Mouse (Mus musculus) heart, embryonic 16.5 days (tissue): ENCODE measurements at regions not wholly inside any gene's neighbourhood (a gene's known extent, or its start where the extent isn't known, plus 50 kb on each side); places are given as distances from the start of the nearest gene placed in this dataset.
A peak's percentile ranks its signal among the peaks of the same experiment; 100 is the strongest.

Source experiments
- ATAC-seq: fragments of 200-750 bp; cut with Nextera tagmentation; replicated peaks from 2 replicates; pipeline ENCODE4 v1.8.0; 2017; ENCODE audit warnings: moderate number of reproducible peaks; ENCODE audit not compliant: insufficient read depth, low FRiP score; ENCODE audit errors: extremely low read depth
- H3K27ac ChIP-seq: fragments of 300-500 bp; sonication (generic); 2 replicates; pipeline ENCODE4 v1.5.1; 2014; ENCODE audit warnings: mild to moderate bottlenecking, low read length, control low read depth, moderate library complexity
- H3K27me3 ChIP-seq: fragments of 300-500 bp; sonication (generic); 2 replicates; pipeline ENCODE4 v1.6.1; 2014; ENCODE audit warnings: low read length, mixed read lengths; ENCODE audit not compliant: control insufficient read depth, insufficient read depth
- H3K36me3 ChIP-seq: fragments of 300-500 bp; sonication (generic); 2 replicates; pipeline ENCODE4 v1.6.1; 2014; ENCODE audit not compliant: control insufficient read depth, insufficient read depth
- H3K4me1 ChIP-seq: fragments of 300-500 bp; sonication (generic); 2 replicates; pipeline ENCODE4 v1.6.1; 2014; ENCODE audit warnings: low read length, mixed read lengths; ENCODE audit not compliant: control insufficient read depth, insufficient read depth
- H3K4me2 ChIP-seq: fragments of 300-500 bp; sonication (generic); 2 replicates; pipeline ENCODE4 v1.6.1; 2014; ENCODE audit warnings: low read depth, mild to moderate bottlenecking, control low read depth, low read length
- H3K4me3 ChIP-seq: fragments of 300-500 bp; sonication (generic); 2 replicates; pipeline ENCODE4 v1.5.1; 2014; ENCODE audit warnings: mild to moderate bottlenecking, control low read depth, low read length
- H3K9ac ChIP-seq: fragments of 300-500 bp; sonication (generic); 2 replicates; pipeline ENCODE4 v1.6.1; 2014; ENCODE audit warnings: low read length, control low read depth
- H3K9me3 ChIP-seq: fragments of 300-500 bp; sonication (generic); replicated peaks from 2 replicates; pipeline ENCODE4 v1.6.1; 2016; ENCODE audit warnings: low read length; ENCODE audit not compliant: control insufficient read depth
- WGBS: fragments of 180-500 bp; shearing (Covaris S2); extraction: QIAGEN DNeasy Blood & Tissue Kit; methylation state at CpG from one replicate; pipeline ENCODE4 v1.1.7; 2014; 5-methylcytosine and 5-hydroxymethylcytosine counted together

DNA sequence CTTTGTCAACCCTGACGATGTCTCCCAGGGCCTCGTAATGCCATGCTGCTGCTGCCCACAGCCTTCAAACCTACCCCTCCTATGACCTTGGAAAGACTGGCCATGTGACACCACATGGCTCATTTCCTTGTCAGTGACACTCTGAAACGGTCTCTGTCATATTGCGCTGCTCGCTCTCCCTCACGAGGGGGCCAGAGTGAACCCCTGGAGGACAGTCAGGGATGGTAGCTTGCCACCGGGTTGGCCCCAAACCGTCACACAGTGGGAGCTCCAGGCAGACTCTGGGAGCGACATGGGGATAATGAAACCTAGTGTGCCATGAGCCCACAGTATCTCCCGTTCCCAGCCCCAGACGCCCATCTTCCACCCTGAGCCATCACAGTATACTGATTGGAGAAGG is 188.8 kb downstream of the Bmp7 start:
- Histone ChIP-seq H3K4me1 (no peaks in the 10 kb centered on the region), H3K36me3 (no peaks in the 10 kb centered on the region), H3K27ac (no peak overlapping the region), H3K9me3 (no peaks in the 10 kb centered on the region), H3K9ac (no peak overlapping the region), H3K27me3 (peaks cover 20% of the 10 kb centered on the region), H3K4me2 (no peak overlapping the region), H3K4me3 (no peak overlapping the region)
- WGBS, result 79% methylated on average over 11 of the region's 11 CpGs
- ATAC-seq, result no peak

DNA sequence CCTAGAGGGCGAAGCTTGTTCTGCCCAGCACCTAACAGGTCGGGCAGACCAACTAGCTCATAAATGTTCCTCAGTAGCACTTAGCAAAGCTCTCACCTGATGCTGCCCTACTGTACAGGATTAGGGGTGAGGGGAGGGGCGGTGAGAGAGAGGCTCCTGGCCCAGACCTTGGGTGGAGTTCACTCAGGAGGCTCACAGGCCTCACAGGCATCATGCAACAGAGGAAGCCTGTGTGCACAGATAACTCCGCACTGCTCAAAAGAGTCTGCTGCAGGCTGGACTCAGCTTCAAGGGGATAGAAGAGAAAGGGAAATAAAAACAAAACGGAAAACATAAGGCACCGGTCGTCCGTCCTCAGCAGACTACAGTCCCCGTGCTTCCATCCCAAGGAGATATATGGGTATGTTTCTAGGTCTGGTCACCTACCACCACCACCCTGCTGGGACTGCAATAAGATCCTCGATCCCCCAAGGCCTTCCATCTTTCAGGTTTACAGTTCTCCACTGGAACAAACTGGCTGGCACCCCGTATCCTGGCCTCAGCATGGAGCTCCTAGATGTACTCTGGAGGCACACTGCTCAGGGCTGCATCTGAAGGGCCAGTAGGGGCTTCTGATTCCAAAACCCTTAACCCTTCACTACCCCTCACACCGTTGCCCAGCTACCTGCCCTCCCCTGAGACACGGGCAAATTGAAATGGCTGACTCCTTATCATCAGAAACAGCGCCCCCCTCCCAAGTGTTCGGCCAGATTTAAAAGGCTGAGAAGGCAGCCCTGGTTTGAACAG is 184.2 kb downstream of the Bmp7 start:
- H3K4me3 ChIP-seq, result no peak overlapping the region
- WGBS, result 54% methylated on average over 15 of the region's 15 CpGs
- peaks cover 45% of the 10 kb centered on the region for H3K27me3 ChIP-seq

GRCm38 (mm10) chr2:172756472-172756860 is 183.7 kb downstream of the Bmp7 start:
- H3K9ac ChIP-seq, result no peak overlapping the region
- no peaks in the 10 kb centered on the region for H3K4me1 ChIP-seq
- 26% methylated on average over 8 of the region's 8 CpGs for WGBS
- H3K27me3 ChIP-seq, result peaks cover 45% of the 10 kb centered on the region
- no peaks in the 10 kb centered on the region for H3K36me3 ChIP-seq
- H3K9me3 ChIP-seq, result no peaks in the 10 kb centered on the region
- no peak overlapping the region for H3K4me2 ChIP-seq
- H3K4me3 ChIP-seq, result no peak overlapping the region
- ATAC-seq, result no peak
- no peak overlapping the region for H3K27ac ChIP-seq

More for the DNA sequence above, 184.2 kb downstream of the Bmp7 start:
- Histone ChIP-seq H3K9ac (no peak overlapping the region), H3K4me1 (no peaks in the 10 kb centered on the region), H3K27ac (no peak overlapping the region), H3K4me2 (no peak overlapping the region), H3K36me3 (no peaks in the 10 kb centered on the region), H3K9me3 (no peaks in the 10 kb centered on the region)
- no peak for ATAC-seq

DNA sequence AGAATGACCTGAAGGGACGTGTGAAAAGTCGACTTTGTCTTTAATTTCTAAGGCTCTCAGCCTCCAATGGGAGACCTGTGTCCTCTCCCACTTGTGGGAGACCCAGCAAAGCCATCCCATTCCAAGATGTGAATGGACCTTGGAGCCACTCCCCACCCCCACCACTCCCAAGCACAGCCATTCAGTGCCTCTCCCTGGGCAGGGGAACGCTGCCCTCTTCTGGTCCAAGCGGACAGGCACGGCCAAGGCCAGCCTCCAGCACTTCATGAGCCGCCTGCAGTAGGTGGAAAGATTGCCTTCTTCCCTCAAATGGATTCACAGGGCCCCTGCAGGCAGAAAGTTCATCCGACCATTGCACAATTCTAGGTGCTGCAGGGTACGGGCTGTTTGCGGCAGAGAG is 181.6 kb downstream of the Bmp7 start:
- Histone ChIP-seq H3K36me3 (no peaks in the 10 kb centered on the region), H3K9ac (no peak overlapping the region), H3K4me1 (no peaks in the 10 kb centered on the region), H3K4me2 (no peak overlapping the region), H3K27ac (no peak overlapping the region), H3K27me3 (peaks cover 43% of the 10 kb centered on the region), H3K9me3 (no peaks in the 10 kb centered on the region), H3K4me3 (no peak overlapping the region)
- WGBS, result 8% methylated on average over 9 of the region's 9 CpGs
- 0 out of 2 replicates have a peak, but pooled peaks have one; percentile 37 for ATAC-seq

GRCm38 (mm10) chr2:172765260-172765659 is 174.9 kb downstream of the Bmp7 start:
- H3K27me3 ChIP-seq, result peaks cover 6% of the 10 kb centered on the region; the same call in 1 of the 2 replicates
- no peak overlapping the region for H3K4me3 ChIP-seq
- no peaks in the 10 kb centered on the region for H3K36me3 ChIP-seq
- H3K9me3 ChIP-seq, result no peaks in the 10 kb centered on the region
- H3K4me1 ChIP-seq, result no peaks in the 10 kb centered on the region
- H3K27ac ChIP-seq, result no peak overlapping the region
- WGBS, result 90% methylated on average over 2 of the region's 2 CpGs
- no peak overlapping the region for H3K4me2 ChIP-seq
- ATAC-seq, result no peak
- no peak overlapping the region for H3K9ac ChIP-seq

- Histone ChIP-seq H3K27me3 (peaks cover 6% of the 10 kb centered on the region; the same call in 1 of the 2 replicates), H3K4me1 (no peaks in the 10 kb centered on the region), H3K4me2 (no peak overlapping the region), H3K9me3 (no peaks in the 10 kb centered on the region), H3K9ac (no peak overlapping the region), H3K27ac (no peak overlapping the region), H3K36me3 (no peaks in the 10 kb centered on the region), H3K4me3 (no peak overlapping the region)
- WGBS, result 36% methylated on average over 7 of the region's 7 CpGs
- no peak for ATAC-seq
Measured at GRCm38 (mm10) chr2:172766403-172766802, 173.7 kb downstream of the Bmp7 start.

- H3K36me3 ChIP-seq, result no peaks in the 10 kb centered on the region
- H3K4me3 ChIP-seq, result no peak overlapping the region
- no peak overlapping the region for H3K4me2 ChIP-seq
- no peak overlapping the region for H3K9ac ChIP-seq
- 70% methylated on average over 8 of the region's 8 CpGs for WGBS
- H3K9me3 ChIP-seq, result no peaks in the 10 kb centered on the region
- no peaks in the 10 kb centered on the region for H3K4me1 ChIP-seq
- H3K27ac ChIP-seq, result no peak overlapping the region
- ATAC-seq, result no peak
- peaks cover 3% of the 10 kb centered on the region; the same call in 1 of the 2 replicates for H3K27me3 ChIP-seq
Measured at GRCm38 (mm10) chr2:172768756-172769155, 171.4 kb downstream of the Bmp7 start.

DNA sequence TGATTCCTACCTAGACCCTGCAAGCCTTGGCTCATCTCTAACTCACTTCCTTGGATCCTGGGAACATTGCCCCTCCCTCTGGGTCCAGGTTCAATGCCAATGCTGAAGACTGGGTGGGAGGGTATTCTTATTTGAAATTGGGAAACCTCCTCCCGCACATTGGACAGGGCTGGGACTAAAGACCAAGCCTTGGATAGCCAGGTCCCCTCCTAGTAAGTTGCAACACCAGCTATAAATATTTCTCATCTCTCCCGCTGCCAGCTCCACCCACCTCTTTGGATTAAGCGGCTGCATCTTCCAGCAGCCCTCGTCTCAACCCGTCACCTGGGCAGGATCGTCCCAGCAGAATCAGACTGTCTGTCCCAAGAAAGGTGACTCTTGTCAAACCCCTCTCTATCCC is 170.1 kb downstream of the Bmp7 start:
- H3K9ac ChIP-seq, result no peak overlapping the region
- 48% methylated on average over 6 of the region's 6 CpGs for WGBS
- H3K36me3 ChIP-seq, result no peaks in the 10 kb centered on the region
- ATAC-seq, result no peak
- no peak overlapping the region for H3K4me2 ChIP-seq
- no peak overlapping the region for H3K27ac ChIP-seq
- no peaks in the 10 kb centered on the region for H3K9me3 ChIP-seq
- H3K4me1 ChIP-seq, result no peaks in the 10 kb centered on the region
- peaks cover 3% of the 10 kb centered on the region; the same call in 1 of the 2 replicates for H3K27me3 ChIP-seq
- H3K4me3 ChIP-seq, result no peak overlapping the region

GRCm38 (mm10) chr2:172770606-172771005 is 169.5 kb downstream of the Bmp7 start:
- H3K27ac ChIP-seq, result no peak overlapping the region
- H3K9me3 ChIP-seq, result no peaks in the 10 kb centered on the region
- no peaks in the 10 kb centered on the region for H3K4me1 ChIP-seq
- ATAC-seq, result no peak
- H3K9ac ChIP-seq, result no peak overlapping the region
- no peak overlapping the region for H3K4me2 ChIP-seq
- no peak overlapping the region for H3K4me3 ChIP-seq
- peaks cover 3% of the 10 kb centered on the region; the same call in 1 of the 2 replicates for H3K27me3 ChIP-seq
- WGBS, result 74% methylated on average over 14 of the region's 14 CpGs
- H3K36me3 ChIP-seq, result no peaks in the 10 kb centered on the region
